Mouse (Mus musculus) hindbrain, embryonic 11.5 days (tissue): ENCODE measurements around the gene Cib4. TPM values are rescaled to one million over a fixed set of nuclear protein-coding genes. Genes with fewer than 3 reads are reported as not detected.

Source experiments
- ATAC-seq: fragments of 200-750 bp; cut with Nextera tagmentation; 2 replicates; pipeline ENCODE4 v1.8.0; 2017; ENCODE audit warnings: mild to moderate bottlenecking, moderate TSS enrichment, moderate library complexity; ENCODE audit not compliant: low FRiP score
- DNase-seq: peaks from one replicate; pipeline ENCODE4 v3.0.0-alpha.2; 2015; ENCODE audit warnings: low spot score
- H3K27ac ChIP-seq: fragments of 300-500 bp; sonication (generic); 2 replicates; pipeline ENCODE4 v1.5.1; 2014; ENCODE audit warnings: mild to moderate bottlenecking, low read depth, low read length
- H3K27me3 ChIP-seq: fragments of 300-500 bp; sonication (generic); 2 replicates; pipeline ENCODE4 v1.6.1; 2014; ENCODE audit warnings: mild to moderate bottlenecking, low read length, moderate library complexity, mixed read lengths; ENCODE audit not compliant: control insufficient read depth, insufficient read depth
- H3K36me3 ChIP-seq: fragments of 300-500 bp; sonication (generic); 2 replicates; pipeline ENCODE4 v1.6.1; 2014; ENCODE audit warnings: mild to moderate bottlenecking, low read length, moderate library complexity, mixed read lengths; ENCODE audit not compliant: control insufficient read depth, insufficient read depth
- H3K4me1 ChIP-seq: fragments of 300-500 bp; sonication (generic); replicated peaks from 2 replicates; pipeline ENCODE4 v1.6.1; 2014; ENCODE audit warnings: low read length, mixed read lengths; ENCODE audit not compliant: control insufficient read depth, insufficient read depth
- H3K4me2 ChIP-seq: fragments of 300-500 bp; sonication (generic); replicated peaks from 2 replicates; pipeline ENCODE4 v1.6.1; 2014; ENCODE audit warnings: mild to moderate bottlenecking, low read depth, low read length
- H3K4me3 ChIP-seq: fragments of 300-500 bp; sonication (generic); 2 replicates; pipeline ENCODE4 v1.5.1; 2014; ENCODE audit warnings: low read depth, low read length
- H3K9ac ChIP-seq: fragments of 300-500 bp; sonication (generic); 2 replicates; pipeline ENCODE4 v1.6.1; 2014; ENCODE audit warnings: low read depth, low read length
- H3K9me3 ChIP-seq: fragments of 300-500 bp; sonication (generic); 2 replicates; pipeline ENCODE4 v1.6.1; 2016; ENCODE audit warnings: low read length; ENCODE audit not compliant: control insufficient read depth
- WGBS: fragments of 180-500 bp; shearing (Covaris S2); extraction: QIAGEN DNeasy Blood & Tissue Kit; methylation state at CpG from one replicate; pipeline ENCODE4 v1.1.7; 2014; 5-methylcytosine and 5-hydroxymethylcytosine counted together
- polyA plus RNA-seq: library from polyadenylated mRNA; unstranded; fragments of >200 nt; fragmentation: Nextera tagmentation; extraction: Ambion mirVana; gene quantifications from 2 replicates; pipeline ENCODE4 v1.2.1, GENCODE M21; 2014

Gene Cib4
- polyA plus RNA-seq, 1 experiment from 2014 or later: not detected

- Histone ChIP-seq H3K27ac (no peak overlapping the region), H3K9me3 (no peaks in the 10 kb centered on the region), H3K4me3 (no peak overlapping the region), H3K4me2 (no peak overlapping the region), H3K4me1 (no peaks in the 10 kb centered on the region), H3K9ac (no peak overlapping the region), H3K27me3 (no peaks in the 10 kb centered on the region), H3K36me3 (no peaks in the 10 kb centered on the region)
- ATAC-seq (no peak), DNase-seq (no peak)
- WGBS: 86% methylated on average over 6 of the region's 6 CpGs
Observed at GRCm38 (mm10) chr5:30578445-30579080, 32.9 kb upstream of the Cib4 start.

- no peak overlapping the region for H3K27ac ChIP-seq
- no peak for ATAC-seq
Observed at GRCm38 (mm10) chr5:30577654-30578310, 32.1 kb upstream of the Cib4 start.

GRCm38 (mm10) chr5:30577251-30577650, 31.6 kb upstream of the Cib4 start:
- 77% methylated on average over 9 of the region's 9 CpGs for WGBS
- Histone ChIP-seq H3K4me1 (no peaks in the 10 kb centered on the region), H3K9ac (no peak overlapping the region), H3K36me3 (no peaks in the 10 kb centered on the region), H3K27me3 (no peaks in the 10 kb centered on the region), H3K9me3 (no peaks in the 10 kb centered on the region), H3K4me3 (no peak overlapping the region), H3K27ac (no peak overlapping the region), H3K4me2 (no peak overlapping the region)
- ATAC-seq: no peak
- DNase-seq: no peak

More at GRCm38 (mm10) chr5:30577654-30578310, 32.1 kb upstream of the Cib4 start:
- no peak overlapping the region for H3K4me3 ChIP-seq
- no peak overlapping the region for H3K4me2 ChIP-seq
- no peaks in the 10 kb centered on the region for H3K27me3 ChIP-seq
- WGBS: 90% methylated on average over 12 of the region's 12 CpGs
- H3K9me3 ChIP-seq: no peaks in the 10 kb centered on the region
- H3K36me3 ChIP-seq: no peaks in the 10 kb centered on the region
- no peaks in the 10 kb centered on the region for H3K4me1 ChIP-seq
- H3K9ac ChIP-seq: no peak overlapping the region
- DNase-seq: no peak

GRCm38 (mm10) chr5:30576233-30576632, 30.6 kb upstream of the Cib4 start:
- WGBS: 80% methylated on average over 7 of the region's 7 CpGs
- no peak overlapping the region for H3K4me3 ChIP-seq
- no peak overlapping the region for H3K9ac ChIP-seq
- H3K4me1 ChIP-seq: no peaks in the 10 kb centered on the region
- ATAC-seq (no peak), DNase-seq (no peak)
- H3K4me2 ChIP-seq: no peak overlapping the region
- no peaks in the 10 kb centered on the region for H3K27me3 ChIP-seq
- H3K27ac ChIP-seq: no peak overlapping the region
- no peaks in the 10 kb centered on the region for H3K36me3 ChIP-seq
- H3K9me3 ChIP-seq: no peaks in the 10 kb centered on the region

- Histone ChIP-seq H3K4me1 (no peaks in the 10 kb centered on the region), H3K9ac (no peak overlapping the region), H3K36me3 (no peaks in the 10 kb centered on the region), H3K4me3 (no peak overlapping the region), H3K4me2 (no peak overlapping the region), H3K27ac (no peak overlapping the region), H3K9me3 (no peaks in the 10 kb centered on the region), H3K27me3 (no peaks in the 10 kb centered on the region)
- no peak for DNase-seq
- ATAC-seq: no peak
- WGBS: 90% methylated on average over 8 of the region's 8 CpGs
Observed at GRCm38 (mm10) chr5:30574367-30574766, 28.7 kb upstream of the Cib4 start.

- Histone ChIP-seq H3K27ac (no peak overlapping the region), H3K9ac (no peak overlapping the region), H3K36me3 (no peaks in the 10 kb centered on the region), H3K4me2 (no peak overlapping the region), H3K9me3 (no peaks in the 10 kb centered on the region), H3K4me1 (no peaks in the 10 kb centered on the region), H3K27me3 (no peaks in the 10 kb centered on the region), H3K4me3 (no peak overlapping the region)
- 80% methylated on average over 5 of the region's 5 CpGs for WGBS
- DNase-seq: no peak
- ATAC-seq: no peak
Observed at GRCm38 (mm10) chr5:30571820-30572219, 26.2 kb upstream of the Cib4 start.

- Histone ChIP-seq H3K4me1 (no peaks in the 10 kb centered on the region), H3K9me3 (no peaks in the 10 kb centered on the region), H3K36me3 (no peaks in the 10 kb centered on the region), H3K27me3 (no peaks in the 10 kb centered on the region), H3K4me3 (no peak overlapping the region), H3K27ac (no peak overlapping the region), H3K9ac (no peak overlapping the region), H3K4me2 (no peak overlapping the region)
- no peak for DNase-seq
- WGBS: 88% methylated on average over 1 of the region's 1 CpGs
- no peak for ATAC-seq
Observed at GRCm38 (mm10) chr5:30568479-30568878, 22.8 kb upstream of the Cib4 start.

- 46% methylated on average over 3 of the region's 3 CpGs for WGBS
Observed at GRCm38 (mm10) chr5:30559986-30560493, 14.4 kb upstream of the Cib4 start.

GRCm38 (mm10) chr5:30559421-30559820, 13.8 kb upstream of the Cib4 start:
- Histone ChIP-seq H3K9me3 (no peaks in the 10 kb centered on the region), H3K36me3 (no peaks in the 10 kb centered on the region), H3K27ac (no peak overlapping the region), H3K4me1 (no peaks in the 10 kb centered on the region), H3K27me3 (no peaks in the 10 kb centered on the region), H3K4me2 (no peak overlapping the region), H3K4me3 (no peak overlapping the region), H3K9ac (no peak overlapping the region)
- WGBS: 92% methylated on average over 3 of the region's 3 CpGs
- DNase-seq (no peak), ATAC-seq (no peak)

More at GRCm38 (mm10) chr5:30559986-30560493, 14.4 kb upstream of the Cib4 start:
- Histone ChIP-seq H3K4me1 (no peaks in the 10 kb centered on the region), H3K4me2 (no peak overlapping the region), H3K27ac (no peak overlapping the region), H3K36me3 (no peaks in the 10 kb centered on the region), H3K27me3 (no peaks in the 10 kb centered on the region), H3K4me3 (no peak overlapping the region), H3K9ac (no peak overlapping the region), H3K9me3 (no peaks in the 10 kb centered on the region)
- DNase-seq (no peak), ATAC-seq (no peak)
